Mouse (Mus musculus) MEL (cell line): ENCODE data around the gene Gm29427.

Experiments
- CHD2 ChIP-seq: IDR thresholded peaks from 2 replicates; pipeline ENCODE4 v1.6.1; 2011; ENCODE audit warnings: low read length, improper control_type of control experiment
- CTCF ChIP-seq, 3 experiments: IDR thresholded peaks in 2 of 3; conservative IDR thresholded peaks in 1 of 3; 2 replicates each; pipeline ENCODE4 v1.5.1; 2011 to 2012; ENCODE audit warnings: low read length in 3 of 3, low read depth in 2 of 3, mild to moderate bottlenecking in 2 of 3, improper control_type of control experiment in 1 of 3, inconsistent platforms in 1 of 3, mixed read lengths in 1 of 3, moderate library complexity in 1 of 3; ENCODE audit not compliant: control insufficient read depth in 1 of 3, insufficient read depth in 1 of 3, poor library complexity in 1 of 3, severe bottlenecking in 1 of 3
- E2F4 ChIP-seq: IDR thresholded peaks from 2 replicates; pipeline ENCODE4 v1.6.1; 2011; ENCODE audit warnings: low read depth, low read length, improper control_type of control experiment, borderline replicate concordance
- EP300 ChIP-seq, 2 experiments: IDR thresholded peaks; 2 replicates each; pipeline ENCODE4 v1.6.1; 2011; ENCODE audit warnings: improper control_type of control experiment in 2 of 2, low read length in 2 of 2, low read depth in 1 of 2, mild to moderate bottlenecking in 1 of 2
- GABPA ChIP-seq: IDR thresholded peaks from 2 replicates; pipeline ENCODE4 v1.6.1; 2012; ENCODE audit warnings: low read depth, mild to moderate bottlenecking, inconsistent platforms, low read length, improper control_type of control experiment, moderate library complexity
- MAFK ChIP-seq: IDR thresholded peaks from 2 replicates; pipeline ENCODE4 v1.6.1; 2011; ENCODE audit warnings: low read depth, mild to moderate bottlenecking, low read length, improper control_type of control experiment, borderline replicate concordance
- MEF2A ChIP-seq: IDR thresholded peaks from 2 replicates; pipeline ENCODE4 v1.6.1; 2014; ENCODE audit warnings: low read depth, mild to moderate bottlenecking, inconsistent platforms, low read length, improper control_type of control experiment; ENCODE audit not compliant: poor library complexity, insufficient replicate concordance, severe bottlenecking; ENCODE audit errors: extremely low read depth
- NELFE ChIP-seq: IDR thresholded peaks from 2 replicates; pipeline ENCODE4 v1.6.1; 2011; ENCODE audit warnings: low read depth, low read length, improper control_type of control experiment
- RAD21 ChIP-seq: IDR thresholded peaks from 2 replicates; pipeline ENCODE4 v1.6.1; 2011; ENCODE audit warnings: mild to moderate bottlenecking, low read depth, low read length, improper control_type of control experiment
- TCF12 ChIP-seq: IDR thresholded peaks from 2 replicates; pipeline ENCODE4 v1.6.1; 2014; ENCODE audit warnings: low read depth, mild to moderate bottlenecking, inconsistent platforms, low read length, improper control_type of control experiment, moderate library complexity

DNA sequence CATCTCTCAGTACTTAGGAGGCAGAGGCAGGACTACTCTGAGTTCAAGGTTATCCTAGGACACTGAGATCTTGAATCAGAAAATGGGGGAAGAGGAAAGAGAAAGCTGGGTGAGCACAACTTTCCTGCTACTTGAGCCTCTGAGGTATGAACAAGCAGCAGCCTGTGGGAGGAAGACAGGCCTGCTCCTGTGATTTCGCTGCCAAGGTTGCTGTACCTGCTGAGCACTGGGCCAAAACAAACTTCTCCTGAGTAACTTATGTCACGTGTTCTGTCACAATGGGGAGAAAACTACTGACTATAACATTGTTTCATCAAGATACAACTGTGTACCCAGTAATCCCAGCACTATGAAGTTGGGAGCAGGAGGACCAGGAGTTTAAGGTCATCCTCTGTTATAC is 12.0 kb downstream of the Gm29427 start:
- TF ChIP-seq GABPA = no peak
- no peak for TF ChIP-seq CTCF (IDR thresholded peaks at IDR 0.05 in 2 of 3, conservative IDR thresholded peaks at IDR 0.05 in 1 of 3; ENCODE audit: control insufficient read depth in 1 of 3, insufficient read depth in 1 of 3, low read depth in 2 of 3, low read length in 3 of 3, poor library complexity in 1 of 3, severe bottlenecking in 1 of 3)
- TF ChIP-seq RAD21 = no peak
- no peak for TF ChIP-seq TCF12
- no peak for TF ChIP-seq EP300 (IDR thresholded peaks at IDR 0.05; ENCODE audit: low read depth in 1 of 2, low read length in 2 of 2)
- no peak for TF ChIP-seq MAFK
- TF ChIP-seq CHD2 = no peak
- TF ChIP-seq E2F4 = no peak
- no peak for TF ChIP-seq MEF2A
- TF ChIP-seq NELFE = no peak
